Mouse (Mus musculus) erythroblast, embryonic 14.5 days (primary cell): ENCODE results near the gene Ddx20. TPM values are rescaled to one million over a fixed set of nuclear protein-coding genes. Genes with fewer than 3 reads are reported as not detected.

Experiments
- H3K27me3 ChIP-seq: 2 replicates; pipeline ENCODE4 v1.6.1; 2012; ENCODE audit warnings: inconsistent platforms; ENCODE audit not compliant: control insufficient read depth
- H3K36me3 ChIP-seq: 2 replicates; pipeline ENCODE4 v1.6.1; 2012; ENCODE audit warnings: mild to moderate bottlenecking, inconsistent platforms; ENCODE audit not compliant: control insufficient read depth
- H3K4me1 ChIP-seq: 2 replicates; pipeline ENCODE4 v1.6.1; 2012; ENCODE audit warnings: inconsistent platforms; ENCODE audit not compliant: control insufficient read depth
- H3K4me3 ChIP-seq: replicated peaks from 2 replicates; pipeline ENCODE3; 2012; ENCODE audit warnings: moderate library complexity, mild to moderate bottlenecking, inconsistent platforms
- H3K9me3 ChIP-seq: 2 replicates; pipeline ENCODE4 v1.6.1; 2012; ENCODE audit warnings: low read length, inconsistent platforms, mixed read lengths; ENCODE audit not compliant: control insufficient read depth
- GATA1 ChIP-seq: IDR thresholded peaks from 2 replicates; pipeline ENCODE4 v1.6.1; 2012; ENCODE audit warnings: low read length, inconsistent platforms, mixed read lengths
- TAL1 ChIP-seq: IDR thresholded peaks from 3 replicates; pipeline ENCODE4 v1.6.1; 2012; ENCODE audit warnings: low read length, inconsistent platforms, mixed read lengths
- polyA plus RNA-seq: library from polyadenylated mRNA; stranded (reverse); fragments of >175 nt; gene quantifications from 2 replicates; pipeline ENCODE4 v1.2.3, GENCODE M21; 2012

Gene Ddx20
- polyA plus RNA-seq, result 0.23 and 0.36 TPM in 2 replicates

- Histone ChIP-seq H3K4me1 (peaks cover 32% of the 10 kb centered on the region), H3K4me3 (peak within 1 kb of the TSS; percentile 95), H3K27me3 (peaks cover 28% of the 10 kb centered on the region), H3K9me3 (no peaks in the 10 kb centered on the region), H3K36me3 (peaks cover 30% of the 10 kb centered on the region)
- no peak for TF ChIP-seq GATA1
- no peak for TF ChIP-seq TAL1
Observed at GRCm38 (mm10) chr3:105687324-105688060, at the start of gene Ddx20. Gene Ddx20, minus strand, starts transcription at chr3:105687574.

DNA sequence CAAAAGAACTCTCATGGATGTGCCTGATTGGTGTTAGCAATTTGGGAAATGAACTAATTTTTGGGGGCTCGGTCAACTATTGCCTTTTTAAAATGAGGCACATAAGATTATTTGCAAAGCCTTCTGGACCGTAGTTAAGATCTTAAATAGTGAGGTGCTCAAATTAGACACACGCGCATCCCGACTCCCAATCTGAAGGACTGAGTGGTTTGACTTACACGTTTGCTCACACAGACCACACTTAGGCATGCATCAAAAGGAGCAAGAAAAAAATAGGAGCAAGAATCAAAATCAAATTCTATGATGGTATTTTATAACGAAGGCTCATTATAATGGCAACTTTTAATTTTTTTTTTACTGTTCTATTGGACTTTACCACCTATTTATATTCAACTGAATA lies 49.7 kb upstream of the Ddx20 start:
- no peaks in the 10 kb centered on the region for H3K9me3 ChIP-seq
- H3K27me3 ChIP-seq, result no peaks in the 10 kb centered on the region
- no peak overlapping the region for H3K4me3 ChIP-seq
- H3K36me3 ChIP-seq, result peaks cover 86% of the 10 kb centered on the region
- H3K4me1 ChIP-seq, result no peaks in the 10 kb centered on the region
- no peak for TF ChIP-seq GATA1
- TF ChIP-seq TAL1, result no peak

DNA sequence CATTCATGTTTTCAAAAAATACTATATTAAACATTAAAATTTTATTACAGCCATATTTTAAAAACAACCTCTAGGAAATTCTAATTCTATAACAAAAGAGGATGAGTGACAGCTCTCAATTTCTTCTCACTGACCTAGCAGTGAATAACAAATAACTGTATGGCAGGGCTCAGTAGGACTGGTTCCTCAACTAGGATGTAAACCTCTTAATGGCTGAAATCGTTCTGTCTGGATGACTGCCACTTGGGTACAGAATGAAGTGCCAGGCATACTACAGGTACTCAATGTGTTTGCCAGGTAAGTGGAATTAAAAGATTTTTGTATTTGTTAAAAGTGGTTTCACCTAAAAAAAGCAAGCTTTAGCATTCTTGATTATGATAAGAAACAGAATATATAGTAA lies 48.8 kb upstream of the Ddx20 start:
- H3K4me3 ChIP-seq, result no peak overlapping the region
- no peaks in the 10 kb centered on the region for H3K4me1 ChIP-seq
- no peaks in the 10 kb centered on the region for H3K27me3 ChIP-seq
- peaks cover 93% of the 10 kb centered on the region for H3K36me3 ChIP-seq
- no peak for TF ChIP-seq TAL1
- no peaks in the 10 kb centered on the region for H3K9me3 ChIP-seq

DNA sequence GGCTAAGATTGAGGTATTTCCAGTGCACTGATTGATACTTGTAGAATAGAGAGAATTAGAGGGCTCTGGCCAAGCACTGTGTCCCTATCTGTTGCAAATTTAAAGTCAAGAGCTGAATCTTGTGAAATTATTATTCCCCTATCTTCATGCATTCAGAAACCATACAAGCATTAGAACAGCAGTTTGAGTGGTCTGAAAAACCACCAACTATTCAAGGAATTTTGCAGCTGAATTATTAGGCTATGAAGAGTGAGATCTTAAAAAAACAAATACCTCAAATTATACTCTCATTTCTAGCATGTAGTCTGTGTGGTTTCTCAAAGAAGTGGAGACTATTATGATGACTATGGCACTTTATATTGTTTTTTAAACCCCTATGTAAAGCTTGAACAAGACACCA lies 47.9 kb upstream of the Ddx20 start:
- no peak overlapping the region for H3K4me3 ChIP-seq
- no peaks in the 10 kb centered on the region for H3K27me3 ChIP-seq
- TF ChIP-seq GATA1 (no peak), TAL1 (no peak)
- no peaks in the 10 kb centered on the region for H3K4me1 ChIP-seq
- H3K36me3 ChIP-seq, result peaks cover 95% of the 10 kb centered on the region
- H3K9me3 ChIP-seq, result no peaks in the 10 kb centered on the region

DNA sequence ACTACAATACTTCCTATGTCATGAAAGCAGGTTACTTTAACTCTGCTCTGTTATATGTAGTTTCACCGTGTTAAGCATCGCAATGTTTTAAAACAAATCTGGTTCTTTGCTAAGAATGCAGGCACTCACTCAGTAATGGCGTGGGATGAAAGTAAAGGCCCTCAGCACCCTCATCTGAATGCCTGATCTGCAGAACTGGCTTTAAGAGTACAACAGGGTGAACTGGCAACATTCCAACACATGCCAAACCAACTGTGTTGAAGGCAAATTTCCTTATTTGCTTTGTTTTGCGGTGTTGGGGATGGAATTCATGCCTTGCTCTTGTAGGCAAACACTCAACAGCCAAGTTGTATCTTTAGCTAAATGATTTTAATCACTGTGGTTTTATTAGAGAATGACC lies 46.2 kb upstream of the Ddx20 start:
- peaks cover 95% of the 10 kb centered on the region for H3K36me3 ChIP-seq
- H3K4me1 ChIP-seq, result no peaks in the 10 kb centered on the region
- no peaks in the 10 kb centered on the region for H3K27me3 ChIP-seq
- no peak overlapping the region for H3K4me3 ChIP-seq
- TF ChIP-seq GATA1 (no peak), TAL1 (no peak)
- no peaks in the 10 kb centered on the region for H3K9me3 ChIP-seq

- Histone ChIP-seq H3K4me3 (no peak overlapping the region), H3K36me3 (peaks cover 90% of the 10 kb centered on the region), H3K27me3 (no peaks in the 10 kb centered on the region), H3K4me1 (no peaks in the 10 kb centered on the region), H3K9me3 (no peaks in the 10 kb centered on the region)
- TF ChIP-seq TAL1 (no peak), GATA1 (no peak)
Observed at GRCm38 (mm10) chr3:105732360-105732759, 45.0 kb upstream of the Ddx20 start.

DNA sequence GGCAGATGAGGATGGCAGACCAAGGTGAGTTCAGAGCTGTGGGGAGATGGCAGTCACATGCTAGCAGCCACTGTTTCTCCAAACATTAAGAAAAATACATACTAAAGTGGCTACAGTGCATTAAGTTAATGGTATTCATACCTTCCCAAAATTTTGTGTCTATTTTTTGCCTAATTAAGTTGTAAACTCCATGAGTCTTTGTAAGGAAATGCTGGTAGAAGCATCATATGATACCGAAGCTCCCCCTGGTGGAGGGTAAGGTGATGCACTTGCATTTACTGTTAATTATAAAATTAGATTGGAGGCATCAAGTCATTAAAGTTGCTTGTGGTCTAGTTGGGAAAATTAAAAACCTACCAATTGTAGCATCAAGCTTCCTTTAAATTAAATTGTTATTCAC lies 38.7 kb upstream of the Ddx20 start:
- Histone ChIP-seq H3K9me3 (no peaks in the 10 kb centered on the region), H3K4me3 (no peak overlapping the region), H3K36me3 (peaks cover 68% of the 10 kb centered on the region), H3K27me3 (no peaks in the 10 kb centered on the region), H3K4me1 (no peaks in the 10 kb centered on the region)
- TF ChIP-seq GATA1, result no peak
- TF ChIP-seq TAL1, result no peak

GRCm38 (mm10) chr3:105722510-105722909 lies 35.1 kb upstream of the Ddx20 start:
- H3K9me3 ChIP-seq, result no peaks in the 10 kb centered on the region
- peaks cover 6% of the 10 kb centered on the region for H3K4me1 ChIP-seq
- no peaks in the 10 kb centered on the region for H3K27me3 ChIP-seq
- H3K4me3 ChIP-seq, result no peak overlapping the region
- TF ChIP-seq TAL1 (no peak), GATA1 (no peak)
- H3K36me3 ChIP-seq, result peaks cover 39% of the 10 kb centered on the region

- Histone ChIP-seq H3K9me3 (no peaks in the 10 kb centered on the region), H3K36me3 (peaks cover 36% of the 10 kb centered on the region)
- TF ChIP-seq TAL1 (no peak), GATA1 (no peak)
Observed at GRCm38 (mm10) chr3:105721681-105722201, 34.4 kb upstream of the Ddx20 start.

More at GRCm38 (mm10) chr3:105721681-105722201, 34.4 kb upstream of the Ddx20 start:
- Histone ChIP-seq H3K27me3 (no peaks in the 10 kb centered on the region), H3K4me1 (peaks cover 6% of the 10 kb centered on the region), H3K4me3 (no peak overlapping the region)
